Mouse (Mus musculus) lung, embryonic 15.5 days (tissue): ENCODE results near the gene Tbc1d15. TPM values are rescaled to one million over a fixed set of nuclear protein-coding genes. Genes with fewer than 3 reads are reported as not detected.

ENCODE experiments used
- polyA plus RNA-seq: library from polyadenylated mRNA; unstranded; fragments of >200 nt; fragmentation: Nextera tagmentation; extraction: Ambion mirVana; gene quantifications from 2 replicates; pipeline ENCODE4 v1.2.1, GENCODE M21; 2015

The Tbc1d15 gene
- polyA plus RNA-seq, 1 experiment from 2014 or later = 57.4 TPM

Other genes with a start within 250 kb of the Tbc1d15 start
- gene Tph2, start 66.4 kb downstream of the Tbc1d15 start, polyA plus RNA-seq = 0.07 TPM in 1 of 2 replicates, not detected in the other
- 4.7 and 5.9 TPM in 2 replicates for gene Rab21, start 64.1 kb upstream of the Tbc1d15 start, polyA plus RNA-seq
- 23.2 and 29.3 TPM in 2 replicates for gene Tmem19, start 111.0 kb upstream of the Tbc1d15 start, polyA plus RNA-seq
- 17.9 and 19.5 TPM in 2 replicates for gene Thap2, start 133.0 kb upstream of the Tbc1d15 start, polyA plus RNA-seq
- gene Zfc3h1, start 133.5 kb upstream of the Tbc1d15 start, polyA plus RNA-seq = 16.2 and 18.6 TPM in 2 replicates